Mouse (Mus musculus) embryo, embryonic 11 days (tissue): ENCODE results near the gene Rogdi.

Experiments
- DNase-seq: peaks from one replicate; pipeline ENCODE4 v3.0.0-alpha.2; 2015

Rogdi gene

GRCm38 (mm10) chr16:5013054-5013838, at the start of gene Rogdi:
Gene Rogdi, minus strand, starts transcription at chr16:5013553.
- peak; percentile 99 for DNase-seq

GRCm38 (mm10) chr16:5058114-5058513, 44.8 kb upstream of the Rogdi start:
- peak; percentile 25 for DNase-seq

- peak; percentile 81 for DNase-seq
Observed at GRCm38 (mm10) chr16:5050251-5051110, 37.1 kb upstream of the Rogdi start.

- peak; percentile 100 for DNase-seq
Observed at GRCm38 (mm10) chr16:5049774-5050234, 36.5 kb upstream of the Rogdi start, which contains the start of the genes Glyr1 and Ubn1. Gene Glyr1, minus strand, starts transcription at chr16:5049863. Gene Ubn1, plus strand, starts transcription at chr16:5050057.

DNA sequence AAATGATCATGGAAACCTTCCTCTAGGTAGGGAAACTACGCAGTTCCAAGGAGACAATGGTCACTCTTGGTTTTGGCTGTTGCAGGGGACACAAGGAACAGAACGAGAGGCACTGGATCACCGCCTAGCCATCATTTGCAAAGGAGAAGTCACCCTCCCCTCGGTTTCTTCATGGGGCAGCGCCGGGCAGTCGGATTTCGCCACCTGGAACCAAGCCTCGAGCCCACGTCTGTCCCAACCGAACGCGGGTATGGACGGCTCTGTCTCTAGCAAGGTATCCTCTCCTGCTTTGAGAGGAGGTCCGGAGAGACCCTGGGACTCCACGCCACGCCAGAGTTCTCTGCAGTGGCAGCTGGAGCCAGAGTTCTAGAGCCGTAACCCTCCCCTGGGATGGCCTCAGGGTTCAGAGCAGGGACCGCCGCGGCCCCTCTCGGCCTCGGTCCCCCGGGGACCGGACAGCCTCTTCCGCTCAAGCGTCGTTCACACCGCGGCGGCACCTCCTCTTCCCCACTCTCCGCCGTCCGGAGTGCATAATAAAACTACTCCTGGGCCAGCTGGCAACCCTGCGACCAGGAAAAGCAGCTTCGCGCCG, 35.9 kb upstream of the Rogdi start:
- no peak for DNase-seq

GRCm38 (mm10) chr16:5045322-5045721, 32.0 kb upstream of the Rogdi start:
- no peak for DNase-seq

- no peak for DNase-seq
Observed at GRCm38 (mm10) chr16:5036649-5037234, 23.4 kb upstream of the Rogdi start.

DNA sequence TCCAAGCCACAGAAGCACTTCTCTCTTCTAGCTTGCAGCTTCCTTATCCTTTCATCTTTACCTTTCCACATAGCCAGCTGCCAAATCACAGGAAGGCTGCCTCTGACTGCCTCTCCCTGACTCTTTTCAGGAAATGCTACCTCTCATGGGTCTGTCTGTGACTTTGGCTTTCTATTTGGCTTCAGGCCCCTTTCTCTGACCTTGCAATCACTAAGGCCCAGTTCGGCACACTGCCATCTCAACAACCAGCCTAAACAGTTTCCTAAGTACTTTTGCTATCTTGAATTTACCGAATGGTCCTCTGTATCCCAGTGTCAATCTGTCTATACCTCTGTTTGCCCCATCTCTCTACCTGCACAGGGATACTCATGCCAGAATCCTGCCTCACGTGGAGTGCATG, 22.2 kb upstream of the Rogdi start:
- DNase-seq, result no peak

GRCm38 (mm10) chr16:5029847-5030246, 16.5 kb upstream of the Rogdi start:
- DNase-seq, result no peak

DNA sequence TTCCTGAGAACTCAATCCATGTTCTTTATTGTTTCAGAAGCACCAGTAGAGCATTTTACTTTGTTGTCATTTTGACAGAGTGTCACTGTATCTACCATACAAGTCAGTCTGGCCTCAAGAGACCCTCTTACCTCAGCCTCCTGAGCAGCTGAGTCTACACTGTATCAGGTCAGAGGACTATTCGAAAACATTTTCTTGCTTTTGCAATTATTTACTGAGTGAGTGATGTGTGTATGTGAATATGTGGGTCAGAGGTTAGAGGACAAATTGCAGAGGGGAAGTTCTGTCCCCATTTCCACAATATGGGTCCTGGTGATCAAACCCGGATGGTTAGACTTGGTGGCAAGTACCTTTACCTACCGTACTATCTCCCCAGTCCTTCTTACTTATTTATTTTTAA, 10.7 kb upstream of the Rogdi start:
- DNase-seq, result no peak

- no peak for DNase-seq
Observed at GRCm38 (mm10) chr16:5014578-5014977, 1.2 kb upstream of the Rogdi start.

DNA sequence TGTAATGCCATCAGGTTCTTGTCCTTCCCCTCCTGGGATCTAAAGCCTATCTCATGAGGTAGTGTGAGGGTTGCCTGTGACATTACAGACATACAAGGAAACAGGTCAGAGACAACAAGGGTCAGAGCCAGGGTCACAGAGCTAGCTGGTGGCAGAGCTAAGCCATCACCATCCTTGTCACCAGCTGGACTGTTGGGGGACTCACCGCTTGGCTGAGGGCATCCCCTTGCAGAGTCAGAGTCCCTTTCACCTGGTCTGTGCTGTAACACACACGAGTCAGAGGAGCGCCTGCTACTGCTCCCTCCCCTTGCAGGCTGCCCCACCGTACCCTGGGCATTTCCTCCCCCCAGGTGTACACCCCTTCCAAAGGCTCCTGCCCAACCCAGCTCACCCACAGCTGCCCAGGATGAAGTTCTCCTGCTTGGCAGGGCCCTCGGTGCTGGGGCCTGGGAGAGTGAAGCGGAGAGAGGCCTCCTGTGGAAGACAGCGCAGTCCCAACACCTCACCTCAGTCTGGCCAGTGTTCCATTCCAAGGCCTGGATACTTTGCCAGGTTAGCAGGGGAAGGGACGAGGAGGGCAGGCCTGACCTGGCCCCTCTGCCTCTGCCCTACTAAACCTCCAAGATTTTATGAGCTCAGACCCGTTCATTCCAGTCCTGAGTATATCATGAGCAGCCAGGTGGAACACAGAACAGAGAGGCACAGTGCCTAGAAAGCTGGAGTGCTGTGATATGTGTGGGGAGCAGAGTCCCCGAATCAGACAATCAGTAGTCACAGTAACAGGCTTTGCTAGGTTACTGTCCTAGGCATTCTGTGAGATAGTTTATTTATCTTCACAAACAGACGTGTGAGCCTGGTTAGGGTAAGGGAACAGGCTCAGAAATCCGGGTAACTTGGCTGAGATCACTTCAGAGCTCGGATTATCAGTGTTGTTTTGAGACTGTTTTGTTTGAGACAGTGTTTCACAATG, 1.0 kb downstream of the Rogdi start:
- peak; percentile 5 for DNase-seq

DNA sequence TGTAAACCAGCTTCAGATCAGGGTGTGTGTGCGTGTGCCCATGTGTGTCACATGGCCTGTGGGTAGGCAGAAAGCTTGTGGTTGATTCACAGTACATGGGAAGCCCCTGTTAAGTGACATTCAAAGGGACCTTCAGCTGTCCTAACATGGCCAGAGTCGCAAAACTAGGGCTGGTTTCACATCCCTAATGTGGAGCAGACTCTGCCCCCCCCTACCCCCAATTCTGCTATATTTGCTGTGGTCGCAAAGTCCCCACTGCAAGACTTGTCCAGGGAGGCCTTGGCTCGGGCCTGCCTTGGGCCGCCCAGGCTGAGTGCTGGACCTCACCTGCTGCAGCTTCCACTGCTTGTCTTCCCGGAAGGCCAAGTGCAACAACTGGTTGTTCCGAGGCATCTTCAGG, 2.1 kb downstream of the Rogdi start:
- DNase-seq, result no peak

DNA sequence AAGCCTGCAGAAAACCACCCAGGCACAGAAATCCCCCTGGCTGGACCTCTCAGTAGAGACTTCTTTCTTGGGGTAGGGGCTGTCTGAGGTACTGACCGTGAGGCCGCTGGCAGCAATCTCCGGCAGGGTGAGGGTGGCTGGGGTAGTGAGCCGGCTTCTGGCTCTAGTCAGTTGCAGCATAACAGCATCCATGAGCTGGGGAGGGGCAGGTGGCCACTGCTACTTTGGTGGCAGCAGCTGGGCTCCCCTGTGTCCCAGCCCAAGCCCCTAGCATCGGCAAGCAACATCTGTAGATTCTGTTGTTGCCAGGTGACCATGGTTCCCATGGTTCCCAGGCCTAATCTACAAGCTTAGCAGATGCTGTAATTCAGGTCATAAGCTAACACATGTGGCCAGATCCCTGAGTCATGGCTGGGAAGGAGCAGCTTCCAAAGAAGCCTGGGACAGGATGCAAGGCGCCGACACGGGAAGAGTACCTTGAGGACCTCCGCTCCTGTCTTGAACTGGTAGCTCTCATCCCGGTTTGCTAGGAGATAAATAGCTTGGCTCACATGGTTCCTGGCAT, 2.9 kb downstream of the Rogdi start:
- no peak for DNase-seq

DNA sequence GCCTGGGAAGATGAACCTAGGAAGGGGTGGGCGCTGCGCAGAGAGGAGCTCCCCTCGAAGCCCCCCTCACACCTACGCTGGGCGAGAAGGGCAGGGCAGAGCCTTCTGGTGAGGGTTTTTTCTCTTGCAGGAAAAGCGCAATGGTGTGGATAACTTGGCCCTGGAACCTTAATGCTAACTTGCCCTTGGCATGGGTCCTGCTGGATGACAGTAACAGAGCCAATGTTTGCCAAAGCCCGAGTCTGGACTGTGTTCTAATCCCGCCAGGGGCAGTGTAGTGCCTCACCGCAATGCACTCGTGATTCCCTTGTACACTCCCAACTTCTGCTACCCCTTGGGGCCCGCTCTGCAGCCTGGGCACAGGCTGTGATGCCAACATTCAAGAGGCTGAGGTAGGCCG, 5.3 kb downstream of the Rogdi start:
- no peak for DNase-seq

DNA sequence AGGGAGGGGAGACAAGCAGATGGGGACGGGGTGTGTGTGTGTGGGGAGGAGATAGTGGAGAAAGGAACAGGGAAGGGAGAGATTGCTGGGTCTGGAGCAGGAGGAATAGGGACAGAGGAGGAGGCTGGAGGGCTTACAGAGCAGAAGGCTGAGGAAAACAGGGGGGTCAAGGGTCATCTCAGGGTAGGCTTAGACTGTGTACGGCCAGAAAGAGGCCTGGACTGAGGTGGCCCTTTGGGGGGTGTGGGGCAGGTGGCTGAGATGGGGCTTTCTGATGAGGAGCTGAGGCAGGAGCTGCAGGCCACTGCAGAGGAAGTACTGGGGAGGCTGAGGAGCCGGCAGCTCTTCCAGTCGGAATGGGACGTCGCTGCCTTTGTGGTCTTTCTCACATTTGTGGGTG, 5.9 kb downstream of the Rogdi start:
- no peak for DNase-seq

GRCm38 (mm10) chr16:5007067-5007466, 6.3 kb downstream of the Rogdi start, which contains the start of gene Smim22:
Gene Smim22, plus strand, starts transcription at chr16:5007288.
- DNase-seq, result no peak

DNA sequence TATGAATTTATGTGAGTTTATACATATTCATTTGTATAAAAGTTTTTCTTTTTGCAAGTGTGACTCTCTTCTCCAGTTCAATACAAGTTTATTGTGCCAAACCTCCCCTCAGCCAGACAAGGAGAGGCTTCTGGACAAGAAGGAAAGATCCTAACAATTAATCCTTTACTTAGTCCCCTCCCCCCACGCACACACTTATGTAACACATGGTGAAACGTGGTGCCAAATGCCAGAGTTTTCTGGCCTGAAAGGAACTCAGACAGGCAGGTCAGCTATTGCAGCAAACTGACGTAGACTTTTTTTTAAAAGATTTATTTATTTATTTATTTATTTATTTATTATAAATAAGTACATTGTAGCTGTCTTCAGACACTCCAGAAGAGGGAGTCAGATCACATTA, 12.7 kb downstream of the Rogdi start:
- no peak for DNase-seq

DNA sequence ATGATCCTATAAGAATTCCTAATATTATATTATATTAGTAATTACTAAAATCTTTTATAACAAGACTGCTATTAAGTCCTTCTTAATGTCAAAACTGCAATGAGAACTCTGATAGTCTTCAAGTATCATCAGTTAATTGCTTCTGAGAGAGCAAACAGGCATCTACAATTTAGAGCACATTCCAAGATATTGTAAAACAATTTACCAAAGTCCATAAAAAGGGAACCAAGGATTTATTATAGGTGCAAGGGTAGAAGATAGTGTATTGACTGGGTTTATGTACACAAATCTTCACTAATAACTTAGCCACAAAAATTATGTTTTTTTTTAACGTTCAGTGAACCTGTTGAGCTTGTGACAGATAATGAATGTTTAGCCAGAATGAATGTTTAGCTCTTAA, 14.4 kb downstream of the Rogdi start:
- DNase-seq, result no peak

DNA sequence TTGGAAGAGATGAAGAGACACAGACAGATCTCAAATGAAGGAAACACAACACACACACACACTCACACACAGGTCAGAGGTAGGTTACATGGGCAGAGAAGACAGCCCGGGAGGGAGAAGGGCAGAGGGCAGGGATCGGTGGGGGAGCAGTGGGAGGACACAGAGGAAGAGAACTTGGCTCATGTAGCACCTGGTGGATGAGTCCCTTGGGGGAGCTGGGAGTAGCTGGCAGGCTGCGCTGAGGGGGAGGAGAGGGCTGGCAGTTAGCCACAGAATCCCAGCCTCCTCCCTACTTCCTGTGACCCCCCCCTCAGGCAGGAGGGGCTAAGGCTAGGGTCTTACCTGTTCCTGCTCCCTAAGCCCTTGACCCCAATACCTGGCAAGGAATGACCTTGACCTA, 15.8 kb downstream of the Rogdi start, which contains the start of gene Sept12:
TSS of gene Sept12 (minus strand) at position 300 of the 400 bp plus-strand sequence.
- DNase-seq, result no peak

DNA sequence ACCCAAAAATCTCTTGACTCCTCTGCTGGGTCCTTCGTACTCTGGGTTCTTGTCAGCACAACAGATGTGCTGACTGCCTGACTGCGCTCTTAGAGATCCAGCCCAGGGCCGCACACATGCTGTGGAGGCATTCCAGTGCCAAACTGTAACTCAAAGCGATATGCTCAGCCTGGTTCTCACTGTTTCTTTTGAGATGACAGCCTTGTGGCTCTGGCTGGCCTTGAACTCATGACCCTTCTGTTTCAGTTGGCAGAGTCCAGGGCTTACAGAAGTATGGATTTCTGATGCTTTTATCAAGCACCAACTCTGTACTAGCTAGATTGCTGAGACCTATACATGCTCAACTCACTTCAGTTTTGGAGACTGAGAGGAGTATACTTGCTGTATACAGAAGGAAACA, 20.1 kb downstream of the Rogdi start:
- DNase-seq, result no peak
